Mouse (Mus musculus): Measurements from ENCODE around the gene Arsb.

- TF ChIP-seq CTCF (IDR thresholded peaks at IDR 0.05; ENCODE audit: insufficient read depth, low read depth, low read length) (no peak), POLR2A (IDR thresholded peaks at IDR 0.05; ENCODE audit: insufficient read depth, low read depth, low read length) (no peak)
These were observed 124.0 kb downstream of the Arsb start for GRCm38 (mm10) chr13:93895430-93895829.
